Mouse (Mus musculus) liver, postnatal 0 days (tissue): ENCODE measurements around the gene 9930021J03Rik.

Source experiments
- CTCF ChIP-seq: sonication (generic); IDR thresholded peaks from 2 replicates; pipeline ENCODE4 v1.5.1; 2016; ENCODE audit warnings: antibody characterized with exemption, low read depth
- EP300 ChIP-seq: IDR thresholded peaks from 2 replicates; pipeline ENCODE4 v1.6.1; 2016; ENCODE audit warnings: antibody characterized with exemption, low read depth, mild to moderate bottlenecking

DNA sequence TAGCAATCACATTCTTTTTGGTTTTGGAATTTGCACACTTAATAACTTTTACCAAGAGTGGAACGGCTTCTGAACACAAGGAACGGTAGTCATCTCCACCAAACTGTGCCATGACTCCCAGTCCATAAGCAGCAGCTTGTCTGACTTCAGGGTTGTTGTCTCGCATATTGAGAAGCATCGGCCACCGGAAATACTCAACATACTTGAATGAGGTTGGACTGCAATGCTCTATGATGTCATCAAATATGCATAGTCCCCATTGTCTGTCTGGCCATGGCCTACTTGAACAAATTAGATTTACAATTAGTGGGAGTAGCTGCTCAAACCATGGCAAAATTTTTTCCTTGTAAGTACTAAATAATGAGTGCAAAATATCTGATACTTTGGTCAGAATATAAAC is 4.2 kb upstream of the 9930021J03Rik start:
- no peak for TF ChIP-seq CTCF
- TF ChIP-seq EP300: no peak
